Mouse (Mus musculus): ENCODE measurements around the gene Gcsh. TPM values are rescaled to one million over a fixed set of nuclear protein-coding genes. Genes with fewer than 3 reads are reported as not detected.

Gene Gcsh
- polyA plus RNA-seq (2012; rRNA removed): 52.1 and 56.8 TPM in 2 replicates

DNA sequence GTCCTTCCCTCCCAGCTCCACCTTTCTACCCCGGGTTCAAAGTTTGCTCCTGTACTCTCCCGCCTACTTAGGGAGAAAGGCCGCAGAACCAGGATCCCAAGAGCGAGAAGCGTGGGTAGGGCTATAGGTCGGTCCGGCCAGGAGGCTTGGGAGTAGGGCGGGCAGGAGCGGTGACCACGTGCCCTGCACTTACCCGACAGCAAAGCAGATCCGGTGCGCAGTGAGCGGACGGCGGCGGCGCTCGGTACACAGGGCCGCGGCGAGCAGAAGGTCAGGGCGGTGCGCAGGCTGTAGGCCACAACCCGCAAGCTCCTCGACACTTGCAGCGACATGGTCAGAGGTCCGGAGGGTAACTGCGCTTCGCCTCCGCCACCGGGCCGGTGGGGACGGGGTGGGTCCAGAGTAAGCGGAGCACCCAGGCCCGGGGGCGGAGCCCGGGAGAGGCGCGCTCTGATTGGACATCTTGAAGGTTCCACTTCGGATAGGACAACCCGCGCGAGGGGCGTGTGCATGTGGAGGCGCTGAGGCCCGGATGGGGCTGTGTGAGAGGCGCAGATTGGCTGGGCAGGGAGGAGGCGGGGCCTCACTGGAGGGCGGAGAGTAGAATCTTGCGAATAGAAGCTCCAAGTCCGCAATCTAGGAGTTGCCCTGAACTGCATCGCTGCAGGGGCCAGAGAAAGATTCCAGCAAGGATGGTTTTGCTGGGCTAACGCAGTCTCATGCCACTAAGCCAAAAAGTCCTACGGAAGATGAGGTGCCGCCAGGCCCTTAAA, at the start of gene Gcsh:
Gcsh (minus strand) TSS at position 443 of the 773 bp plus-strand sequence.
- DNase-seq (ENCODE audit: low read depth): peak; percentile 99
- TF ChIP-seq CTCF (IDR thresholded peaks at IDR 0.05; ENCODE audit: borderline replicate concordance, extremely low read depth, insufficient read depth, insufficient read length) (no peak), POLR2A (IDR thresholded peaks at IDR 0.05; ENCODE audit: borderline replicate concordance, extremely low read depth, insufficient read depth, insufficient read length, poor library complexity, severe bottlenecking) (peak; percentile 58; the same call in 1 of the 2 replicates)

GRCm38 (mm10) chr8:117039843-117040242, 46.5 kb upstream of the Gcsh start:
- DNase-seq (ENCODE audit: low read depth): peak; percentile 66
- TF ChIP-seq CTCF (IDR thresholded peaks at IDR 0.05; ENCODE audit: borderline replicate concordance, extremely low read depth, insufficient read depth, insufficient read length): no peak
- no peak for TF ChIP-seq POLR2A (IDR thresholded peaks at IDR 0.05; ENCODE audit: borderline replicate concordance, extremely low read depth, insufficient read depth, insufficient read length, poor library complexity, severe bottlenecking)

DNA sequence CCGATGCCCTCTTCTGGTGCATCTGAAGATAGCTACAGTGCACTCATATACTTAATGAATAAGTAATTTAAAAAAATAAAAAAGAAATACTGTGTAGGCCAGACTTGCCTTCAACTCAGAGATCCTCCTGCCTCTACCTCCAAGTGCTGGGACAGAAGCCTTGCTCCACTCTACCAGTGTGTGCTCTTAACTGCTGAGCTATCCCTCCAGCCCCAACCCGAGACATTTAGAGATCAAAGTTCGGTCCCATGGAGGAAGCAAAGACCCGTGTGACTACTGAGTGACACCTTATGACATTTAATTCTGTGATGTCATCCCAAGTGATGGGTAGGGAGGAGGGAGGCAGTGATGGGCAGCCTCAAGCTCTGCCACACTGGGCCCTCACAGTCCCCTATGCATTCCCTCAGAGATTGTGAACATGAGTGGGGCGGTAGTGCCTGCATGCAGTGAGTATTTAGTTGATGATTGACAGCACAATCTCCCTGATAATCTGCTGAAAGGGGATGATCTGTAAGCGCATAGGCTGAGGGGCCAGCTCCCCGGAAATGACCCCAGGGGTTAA, 44.1 kb upstream of the Gcsh start:
- no peak for DNase-seq (ENCODE audit: low read depth)
- TF ChIP-seq CTCF (IDR thresholded peaks at IDR 0.05; ENCODE audit: borderline replicate concordance, extremely low read depth, insufficient read depth, insufficient read length): no peak
- no peak for TF ChIP-seq POLR2A (IDR thresholded peaks at IDR 0.05; ENCODE audit: borderline replicate concordance, extremely low read depth, insufficient read depth, insufficient read length, poor library complexity, severe bottlenecking)

DNA sequence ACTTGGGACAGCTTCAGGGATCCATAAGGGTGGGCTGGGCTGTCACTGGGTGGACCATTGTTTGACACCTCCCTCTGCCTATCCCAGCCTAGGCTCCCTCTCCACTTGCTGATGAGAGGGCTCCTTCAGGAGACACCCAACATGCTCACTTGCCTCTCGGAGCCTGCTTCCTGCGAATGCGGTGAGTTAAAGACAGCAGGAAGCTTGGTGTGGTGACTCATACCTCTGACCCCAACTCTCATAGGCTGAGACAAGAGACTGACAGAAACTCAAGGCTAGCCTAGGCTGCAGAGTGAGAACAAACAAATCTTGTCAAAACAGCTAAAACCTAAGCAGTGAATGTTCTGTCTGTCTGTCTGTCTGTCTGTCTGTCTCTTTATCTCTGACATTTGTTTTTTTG, 40.1 kb upstream of the Gcsh start:
- DNase-seq (ENCODE audit: low read depth): no peak
- TF ChIP-seq CTCF (IDR thresholded peaks at IDR 0.05; ENCODE audit: borderline replicate concordance, extremely low read depth, insufficient read depth, insufficient read length): no peak
- no peak for TF ChIP-seq POLR2A (IDR thresholded peaks at IDR 0.05; ENCODE audit: borderline replicate concordance, extremely low read depth, insufficient read depth, insufficient read length, poor library complexity, severe bottlenecking)

GRCm38 (mm10) chr8:117032609-117033008, 39.3 kb upstream of the Gcsh start:
- TF ChIP-seq CTCF (IDR thresholded peaks at IDR 0.05; ENCODE audit: borderline replicate concordance, extremely low read depth, insufficient read depth, insufficient read length) (no peak), POLR2A (IDR thresholded peaks at IDR 0.05; ENCODE audit: borderline replicate concordance, extremely low read depth, insufficient read depth, insufficient read length, poor library complexity, severe bottlenecking) (no peak)
- DNase-seq (ENCODE audit: low read depth): no peak

DNA sequence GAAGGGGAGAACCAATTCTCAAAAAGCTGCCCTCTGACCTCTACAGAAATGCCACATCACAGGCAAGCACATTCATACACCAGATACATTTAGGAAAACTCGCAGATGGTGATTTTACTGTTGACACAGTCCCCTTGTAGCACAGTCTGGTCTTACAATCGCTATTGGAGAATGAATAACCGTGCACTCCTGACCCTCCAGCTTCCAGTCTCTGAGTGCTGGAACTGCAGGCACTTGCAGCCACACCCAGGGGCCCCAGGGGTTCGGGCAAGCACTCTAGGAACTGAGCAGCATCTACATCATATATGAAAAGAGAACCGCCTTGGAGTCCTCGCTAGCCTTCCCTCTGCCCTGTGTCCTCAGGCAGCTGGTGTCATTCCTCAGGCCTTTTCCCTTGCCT, 38.1 kb upstream of the Gcsh start:
- TF ChIP-seq POLR2A (IDR thresholded peaks at IDR 0.05; ENCODE audit: borderline replicate concordance, extremely low read depth, insufficient read depth, insufficient read length, poor library complexity, severe bottlenecking): no peak
- no peak for TF ChIP-seq CTCF (IDR thresholded peaks at IDR 0.05; ENCODE audit: borderline replicate concordance, extremely low read depth, insufficient read depth, insufficient read length)
- no peak for DNase-seq (ENCODE audit: low read depth)

GRCm38 (mm10) chr8:117028686-117029085, 35.3 kb upstream of the Gcsh start:
- TF ChIP-seq CTCF (IDR thresholded peaks at IDR 0.05; ENCODE audit: borderline replicate concordance, extremely low read depth, insufficient read depth, insufficient read length) (no peak), POLR2A (IDR thresholded peaks at IDR 0.05; ENCODE audit: borderline replicate concordance, extremely low read depth, insufficient read depth, insufficient read length, poor library complexity, severe bottlenecking) (no peak)
- no peak for DNase-seq (ENCODE audit: low read depth)

GRCm38 (mm10) chr8:117027601-117028000, 34.3 kb upstream of the Gcsh start:
- DNase-seq (ENCODE audit: low read depth): no peak
- no peak for TF ChIP-seq POLR2A (IDR thresholded peaks at IDR 0.05; ENCODE audit: borderline replicate concordance, extremely low read depth, insufficient read depth, insufficient read length, poor library complexity, severe bottlenecking)
- no peak for TF ChIP-seq CTCF (IDR thresholded peaks at IDR 0.05; ENCODE audit: borderline replicate concordance, extremely low read depth, insufficient read depth, insufficient read length)

DNA sequence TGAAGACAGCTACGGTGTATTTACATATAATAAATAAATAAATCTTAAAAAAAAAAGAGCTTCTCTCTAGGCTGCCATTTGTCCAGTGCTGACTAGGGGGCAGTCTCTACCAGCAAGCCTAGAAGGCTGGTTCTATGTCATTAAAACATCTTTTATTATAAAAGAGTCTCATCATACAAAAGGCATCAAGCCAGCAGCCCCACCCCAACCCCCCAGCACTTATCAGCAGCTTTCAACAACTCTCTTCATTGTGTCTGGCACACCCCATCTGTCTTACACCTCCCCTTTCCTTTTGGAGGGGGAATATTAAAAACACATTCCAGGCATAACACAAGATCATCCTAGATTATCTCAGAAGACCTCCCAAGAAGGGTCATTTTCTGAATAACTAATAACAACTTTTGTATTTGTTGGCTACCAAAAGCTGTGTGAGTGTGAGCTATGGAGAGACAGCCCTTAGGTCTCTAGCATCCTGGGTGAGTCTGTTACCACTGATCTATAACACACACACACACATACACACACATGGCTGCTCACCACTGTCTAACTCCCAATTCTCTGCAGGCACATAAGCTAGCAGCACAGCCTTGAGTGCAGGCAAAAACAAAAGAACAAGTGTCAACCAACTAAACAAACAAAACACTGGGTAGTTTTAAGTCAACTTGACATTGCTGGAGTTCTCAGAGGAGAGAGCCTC, 29.1 kb upstream of the Gcsh start:
- DNase-seq (ENCODE audit: low read depth): peak; percentile 6
- no peak for TF ChIP-seq CTCF (IDR thresholded peaks at IDR 0.05; ENCODE audit: borderline replicate concordance, extremely low read depth, insufficient read depth, insufficient read length)
- no peak for TF ChIP-seq POLR2A (IDR thresholded peaks at IDR 0.05; ENCODE audit: borderline replicate concordance, extremely low read depth, insufficient read depth, insufficient read length, poor library complexity, severe bottlenecking)

DNA sequence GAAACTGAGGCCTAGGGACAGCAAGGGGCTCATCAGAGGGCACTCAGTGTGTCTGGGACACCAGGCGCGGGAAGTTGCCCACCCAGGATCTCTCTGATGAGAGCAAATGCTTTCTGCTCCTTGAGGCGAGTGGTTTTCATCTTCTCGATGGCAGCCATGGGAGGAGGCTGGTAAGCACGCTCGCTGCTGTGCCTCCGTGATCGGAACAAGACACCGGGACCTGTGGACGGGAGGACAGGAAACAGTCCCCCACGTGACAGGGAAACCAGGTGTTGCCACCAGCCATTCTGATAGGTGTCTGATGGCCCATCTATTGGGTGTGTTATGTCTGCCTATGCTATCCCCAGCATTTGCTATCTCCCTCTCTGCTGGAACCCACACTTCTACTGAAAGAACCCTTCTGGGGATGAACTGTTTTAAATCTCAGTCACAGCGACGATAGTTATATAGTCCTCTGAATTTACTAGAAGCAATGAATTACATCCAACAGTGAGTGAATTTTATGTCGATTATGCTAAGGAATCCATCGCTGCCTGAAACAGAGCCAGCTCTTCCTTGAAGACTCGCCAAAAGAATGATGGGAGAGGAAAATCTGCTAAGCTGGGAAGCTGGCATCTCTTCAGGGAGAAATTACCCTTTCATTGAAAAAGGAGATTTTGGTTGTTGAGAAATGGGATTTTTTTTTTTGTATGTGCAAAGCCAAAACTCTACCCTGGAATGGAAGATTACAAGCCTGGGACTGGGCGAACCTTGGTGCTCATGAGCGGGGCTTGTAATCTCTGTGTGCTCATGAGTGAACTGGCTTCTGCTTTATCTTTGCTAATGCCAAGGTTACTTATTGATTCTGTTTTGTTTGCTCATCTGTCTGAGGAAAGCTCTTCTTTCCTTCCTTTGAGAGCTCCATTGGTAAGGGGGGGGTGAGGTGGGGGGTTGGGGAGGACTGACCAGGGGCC, 26.3 kb upstream of the Gcsh start:
- TF ChIP-seq POLR2A (IDR thresholded peaks at IDR 0.05; ENCODE audit: borderline replicate concordance, extremely low read depth, insufficient read depth, insufficient read length, poor library complexity, severe bottlenecking) (no peak), CTCF (IDR thresholded peaks at IDR 0.05; ENCODE audit: borderline replicate concordance, extremely low read depth, insufficient read depth, insufficient read length) (no peak)
- peak; percentile 70 for DNase-seq (ENCODE audit: low read depth)
